Mouse (Mus musculus): ENCODE data around the gene Gm4981.

DNA sequence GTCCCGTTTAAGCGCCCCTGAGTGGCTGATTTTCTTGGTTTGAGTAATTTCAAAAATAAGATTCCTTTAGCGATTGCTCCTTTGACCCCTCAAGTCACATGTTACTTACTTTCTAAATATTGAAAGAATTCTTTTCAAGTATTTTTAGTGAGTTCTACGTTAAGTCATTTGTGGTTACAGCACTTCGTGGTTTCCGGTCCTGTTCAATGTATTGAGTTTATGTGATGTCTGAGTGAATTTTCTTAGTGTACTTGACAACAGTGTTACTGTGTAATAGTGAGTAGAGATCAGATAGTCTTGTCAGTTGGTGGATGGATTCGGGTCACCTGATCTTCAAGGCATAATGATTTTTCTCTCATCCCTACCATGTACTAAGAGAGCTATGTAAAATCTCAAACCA lies 45.7 kb upstream of the Gm4981 start:
- no peak for TF ChIP-seq CTCF (IDR thresholded peaks at IDR 0.05; ENCODE audit: insufficient read depth, low read depth, low read length)
- TF ChIP-seq POLR2A (IDR thresholded peaks at IDR 0.05; ENCODE audit: insufficient read depth, low read depth, low read length), result no peak

Measured in olfactory bulb, adult 2 months (tissue).